In the genomic region with DNA sequence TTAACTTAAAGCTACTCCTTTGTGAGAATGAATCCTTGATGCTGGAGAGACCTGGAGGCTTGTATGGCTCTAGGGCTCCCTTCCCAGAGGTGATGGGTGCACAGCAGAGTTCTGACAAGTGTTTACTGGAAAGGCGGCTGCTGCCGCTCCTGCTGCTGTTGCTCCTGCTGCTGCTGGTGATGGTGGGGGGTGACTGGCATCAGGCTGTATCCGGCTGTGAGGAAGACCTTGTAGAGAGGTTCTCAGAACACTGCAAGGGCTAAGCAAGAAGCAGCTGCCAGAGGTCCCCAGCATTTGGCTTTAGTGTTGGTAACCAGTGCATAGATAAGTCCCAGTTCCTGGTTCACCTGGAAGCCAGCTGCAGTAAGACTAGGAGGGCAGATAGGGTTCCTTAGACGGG, we compare ENCODE assay signal across 8 mouse cellular contexts.
A peak's percentile ranks its signal among the peaks of the same experiment; 100 is the strongest.
DNase-seq lines count a peak whose midpoint lies in the region; ATAC-seq and TF ChIP-seq lines count a peak whose summit lies in the region.

No protein-coding gene starts in this region.

- no peak for TF ChIP-seq EP300 in ES-Bruce4 (IDR thresholded peaks at IDR 0.05; ENCODE audit: insufficient read depth, low read depth, low read length)

- WGBS in heart, embryonic 10.5 days = 9% methylated on average over 4 of the region's 4 CpGs
- WGBS in hindbrain, embryonic 12.5 days = 11% methylated on average over 4 of the region's 4 CpGs
- WGBS in midbrain, embryonic 14.5 days = 8% methylated on average over 4 of the region's 4 CpGs

- H3K9me3 ChIP-seq in heart, embryonic 10.5 days = no peaks in the 10 kb centered on the region
- no peaks in the 10 kb centered on the region for H3K9me3 ChIP-seq in ES-Bruce4 (replicated peaks; ENCODE audit: control insufficient read depth, insufficient read depth, low read length, poor library complexity, severe bottlenecking)
- H3K9me3 ChIP-seq in hindbrain, embryonic 12.5 days (replicated peaks) = no peaks in the 10 kb centered on the region
- no peaks in the 10 kb centered on the region for H3K9me3 ChIP-seq in midbrain, embryonic 14.5 days (ENCODE audit: control insufficient read depth, low read length)

- H3K4me3 ChIP-seq in heart, embryonic 10.5 days = peak overlapping the region; percentile 92
- peak overlapping the region; percentile 68 for H3K4me3 ChIP-seq in ES-Bruce4 (ENCODE audit: low read depth, low read length)
- peak overlapping the region; percentile 75 for H3K4me3 ChIP-seq in hindbrain, embryonic 12.5 days
- peak overlapping the region; percentile 75 for H3K4me3 ChIP-seq in midbrain, embryonic 14.5 days (replicated peaks; ENCODE audit: low read depth, low read length)

- H3K27ac ChIP-seq in heart, embryonic 10.5 days = peak overlapping the region; percentile 99
- H3K27ac ChIP-seq in ES-Bruce4 (ENCODE audit: insufficient read depth, low read length) = no peak overlapping the region
- H3K27ac ChIP-seq in hindbrain, embryonic 12.5 days = peak overlapping the region; percentile 99
- H3K27ac ChIP-seq in midbrain, embryonic 14.5 days (replicated peaks; ENCODE audit: low read depth, low read length) = peak overlapping the region; percentile 100

- H3K27me3 ChIP-seq in heart, embryonic 10.5 days (ENCODE audit: insufficient read depth, poor library complexity, severe bottlenecking) = no peaks in the 10 kb centered on the region
- H3K27me3 ChIP-seq in ES-Bruce4 (ENCODE audit: control insufficient read depth, insufficient read depth, low read length, poor library complexity, severe bottlenecking) = no peaks in the 10 kb centered on the region
- H3K27me3 ChIP-seq in hindbrain, embryonic 12.5 days = no peaks in the 10 kb centered on the region
- H3K27me3 ChIP-seq in midbrain, embryonic 14.5 days (ENCODE audit: control insufficient read depth, insufficient read depth, low read length) = no peaks in the 10 kb centered on the region

- H3K4me2 ChIP-seq in hindbrain, embryonic 12.5 days (replicated peaks) = peak overlapping the region; percentile 97
- peak overlapping the region; percentile 97 for H3K4me2 ChIP-seq in midbrain, embryonic 14.5 days (ENCODE audit: low read length)

- peaks cover 94% of the 10 kb centered on the region for H3K4me1 ChIP-seq in heart, embryonic 10.5 days
- H3K4me1 ChIP-seq in ES-Bruce4 (ENCODE audit: control insufficient read depth, insufficient read depth, low read length) = peaks cover 23% of the 10 kb centered on the region
- H3K4me1 ChIP-seq in hindbrain, embryonic 12.5 days = peaks cover 90% of the 10 kb centered on the region
- H3K4me1 ChIP-seq in midbrain, embryonic 14.5 days (ENCODE audit: control insufficient read depth, insufficient read depth, low read length) = peaks cover 83% of the 10 kb centered on the region

- no peak for TF ChIP-seq POLR2A in ES-Bruce4 (IDR thresholded peaks at IDR 0.05; ENCODE audit: insufficient read depth, low read length)

- no peak for TF ChIP-seq CTCF in ES-Bruce4 (IDR thresholded peaks at IDR 0.05; ENCODE audit: low read depth, low read length)

- H3K36me3 ChIP-seq in heart, embryonic 10.5 days = 0 out of 2 replicates have a peak, but pooled peaks cover 14% of the 10 kb centered on the region
- H3K36me3 ChIP-seq in ES-Bruce4 (ENCODE audit: control insufficient read depth, insufficient read depth, low read length, poor library complexity, severe bottlenecking) = no peaks in the 10 kb centered on the region
- no peaks in the 10 kb centered on the region for H3K36me3 ChIP-seq in hindbrain, embryonic 12.5 days
- peaks cover 6% of the 10 kb centered on the region; the same call in 1 of the 2 replicates for H3K36me3 ChIP-seq in midbrain, embryonic 14.5 days (ENCODE audit: control insufficient read depth, insufficient read depth, low read length)

- DNase-seq in heart, embryonic 10.5 days (ENCODE audit: low spot score) = no peak
- DNase-seq in heart, adult 9 months (ENCODE audit: low spot score in 2 of 2) = no peak
- DNase-seq in midbrain, embryonic 14.5 days = peak; percentile 42
- no peak for DNase-seq in ovary, postnatal 10 days (ENCODE audit: low spot score)
- DNase-seq in kidney, postnatal 25 days = no peak

- peak overlapping the region; percentile 94 for H3K9ac ChIP-seq in ES-Bruce4 (ENCODE audit: low read depth, poor library complexity, severe bottlenecking)
- H3K9ac ChIP-seq in hindbrain, embryonic 12.5 days = peak overlapping the region; percentile 95
- peak overlapping the region; percentile 99 for H3K9ac ChIP-seq in midbrain, embryonic 14.5 days (replicated peaks; ENCODE audit: low read length)

- ATAC-seq in hindbrain, embryonic 12.5 days (ENCODE audit: low FRiP score) = no peak
- no peak for ATAC-seq in midbrain, embryonic 14.5 days (ENCODE audit: low FRiP score, low TSS enrichment)
- ATAC-seq in granulocyte monocyte progenitor cell, adult 5-6 weeks (replicated peaks; ENCODE audit: poor library complexity, severe bottlenecking) = no peak
